21 mouse cellular contexts compared by ENCODE assay signal in genomic region chr1:53049763-53050427, GRCm38 (mm10). TPM values are rescaled to one million over a fixed set of nuclear protein-coding genes. Genes with fewer than 3 reads are reported as not detected.
DNase-seq lines count a peak whose midpoint lies in the region; ATAC-seq and TF ChIP-seq lines count a peak whose summit lies in the region.
"Had no signal": no experiment of that assay in that cellular context is flagged by ENCODE, and none has a peak within 500 bp of the region (broad histone marks: within the 10 kb centered on the region; RNA-seq: fewer than 3 reads in every experiment).

No protein-coding gene starts in this region.

- no peak for TF ChIP-seq CTCF in kidney, adult 2 months (conservative IDR thresholded peaks at IDR 0.05; ENCODE audit: insufficient read depth, insufficient read length, low read depth, low read length)

- ATAC-seq in cerebellum, adult (ENCODE audit: insufficient number of reproducible peaks, low FRiP score, low TSS enrichment) = 0 out of 2 replicates have a peak, but pooled peaks have one; percentile 49
- ATAC-seq in CD4-positive, CD25-positive, alpha-beta regulatory T cell, adult 4 months = peak; percentile 83
- ATAC-seq: forebrain, embryonic 13.5 days; forebrain, embryonic 15.5 days; forebrain, postnatal 0 days had no signal

- H3K4me3 ChIP-seq in kidney, adult 2 months (ENCODE audit: insufficient read depth, low read depth, low read length) = no peak overlapping the region
- H3K4me3 ChIP-seq: embryonic facial prominence, embryonic 10.5 days; embryonic facial prominence, embryonic 12.5 days; forebrain, embryonic 13.5 days; forebrain, embryonic 15.5 days had no signal

- H3K36me3 ChIP-seq in kidney, adult 2 months (ENCODE audit: control insufficient read depth, insufficient read depth, low read length) = no peaks in the 10 kb centered on the region
- H3K36me3 ChIP-seq: embryonic facial prominence, embryonic 10.5 days; embryonic facial prominence, embryonic 12.5 days; forebrain, embryonic 15.5 days had no signal

- no peaks in the 10 kb centered on the region for H3K27me3 ChIP-seq in kidney, adult 2 months (replicated peaks; ENCODE audit: control insufficient read depth, insufficient read depth, low read length)
- H3K27me3 ChIP-seq: embryonic facial prominence, embryonic 12.5 days; forebrain, embryonic 13.5 days; forebrain, embryonic 15.5 days had no signal

- no peak overlapping the region for H3K27ac ChIP-seq in kidney, adult 2 months (ENCODE audit: insufficient read depth, low read depth, low read length)
- H3K27ac ChIP-seq: embryonic facial prominence, embryonic 10.5 days; embryonic facial prominence, embryonic 12.5 days; forebrain, embryonic 13.5 days; forebrain, embryonic 15.5 days had no signal

- no peaks in the 10 kb centered on the region for H3K4me1 ChIP-seq in kidney, adult 2 months (ENCODE audit: control insufficient read depth, insufficient read depth, low read length)
- H3K4me1 ChIP-seq: embryonic facial prominence, embryonic 10.5 days; embryonic facial prominence, embryonic 12.5 days; forebrain, embryonic 13.5 days; forebrain, embryonic 15.5 days had no signal

- DNase-seq in cerebellum, adult 11 months = no peak
- DNase-seq in induced T-regulatory cell, adult 2 months (ENCODE audit: low read depth) = peak; percentile 59
- DNase-seq in naive thymus-derived CD4-positive, alpha-beta T cell, adult 2 months (ENCODE audit: low read depth) = peak; percentile 23
- no peak for DNase-seq in gastrocnemius, adult 8-10 months (ENCODE audit: low spot score in 2 of 2)
- no peak for DNase-seq in kidney, adult 2 months
- DNase-seq in kidney, adult 18-20 months = no peak
- DNase-seq: adrenal gland, adult 8-10 months; adrenal gland, postnatal 14 days; adrenal gland, postnatal 36 days; B cell, adult 2 months; cerebellum, adult 11-12 months; forebrain, postnatal 0 days had no signal

- no peak for TF ChIP-seq POLR2A in kidney, adult 2 months (IDR thresholded peaks at IDR 0.05; ENCODE audit: low read depth, low read length)

- 72% methylated on average over 8 of the region's 8 CpGs for WGBS in kidney, adult 2 months

RNA-seq across cellular contexts. Expression of gene Mstn, which starts 11.5 kb away (rescaled TPM):
- polyA plus RNA-seq in CD4-positive, CD25-positive, alpha-beta regulatory T cell, adult 4 months (2017; shearing (Covaris generic)) = under 1 TPM in 1 of 2 experiments, not detected in 1; 0.23 TPM
- 10 to 100 TPM; 61.3 to 79.1 (median 64.6) TPM for total RNA-seq in gastrocnemius, adult 8-10 months (2022)
- polyA plus RNA-seq in kidney, adult 2 months (2012; rRNA removed) = 0.20 TPM in 1 of 2 replicates, not detected in the other
- total RNA-seq: adrenal gland, adult 18-20 months; adrenal gland, postnatal 14 days; adrenal gland, postnatal 36 days; ES-E14; MEL had no signal

RNA-seq across cellular contexts. Expression of gene 1700019D03Rik, which starts 29.9 kb away (rescaled TPM):
- polyA plus RNA-seq in CD4-positive, CD25-positive, alpha-beta regulatory T cell, adult 4 months (2017; shearing (Covaris generic)) = 1 to 10 TPM; 6.1 to 7.6 TPM
- total RNA-seq in gastrocnemius, adult 8-10 months (2022) = 1 to 10 TPM in 1 of 4 experiments, under 1 TPM in 3; 0.48 to 1.4 (median 0.58) TPM
- 1.1 and 2.1 TPM in 2 replicates for polyA plus RNA-seq in kidney, adult 2 months (2012; rRNA removed)
- total RNA-seq: MEL had no signal

Comparison
In these comparisons a context has a peak if more than half of its experiments do, and no peak if none do; other contexts are left out.
1. DNase-seq: peak in induced T-regulatory cell, adult 2 months (single experiment) and naive thymus-derived CD4-positive, alpha-beta T cell, adult 2 months (single experiment); none in cerebellum, adult 11 months (single experiment), gastrocnemius, adult 8-10 months (0 of 2), kidney, adult 2 months (single experiment) and kidney, adult 18-20 months (single experiment).